Mouse (Mus musculus) Patski (cell line): ENCODE data around the gene Inpp5a. TPM values are rescaled to one million over a fixed set of nuclear protein-coding genes. Genes with fewer than 3 reads are reported as not detected.
A peak's percentile ranks its signal among the peaks of the same experiment; 100 is the strongest.

Source experiments
- ATAC-seq: fragments of 100-300 bp; one replicate; pipeline ENCODE4 v1.8.0; 2021
- CTCF ChIA-PET: fragments of 350-600 bp; sonication (Branson Sonifier 250); formaldehyde crosslinking; loops from one replicate; lab custom pipeline; 2022; ENCODE audit warnings: inconsistent platforms; lab: Charles Lee
- POLR2A ChIA-PET: fragments of 350-600 bp; sonication (Branson Sonifier 250); formaldehyde crosslinking; loops from one replicate; lab custom pipeline; 2022; ENCODE audit warnings: antibody characterized with exemption, inconsistent platforms; lab: Charles Lee
- DNase-seq: peaks from one replicate; pipeline ENCODE4 v3.0.0-alpha.2; 2011; ENCODE audit warnings: low read depth, low spot score
- H3K27me3 ChIP-seq: fragments of 371-371 bp; one replicate; pipeline ENCODE4 v1.5.1; 2021
- CTCF ChIP-seq: fragments of 100-300 bp; IDR thresholded peaks from one replicate; pipeline ENCODE4 v1.5.1; 2021
- in situ Hi-C: fragments of 300-500 bp; cut with MboI; formaldehyde crosslinking; loops from 3 replicates; pipeline ENCODE4 v1.11.1; 2018; ENCODE audit warnings: low pct_unique_long_range_greater_than_20kb, mixed read lengths
- polyA plus RNA-seq: library from polyadenylated mRNA; unstranded; gene quantifications from one replicate; pipeline ENCODE4 v1.2.3, GENCODE M21; 2021

Inpp5a gene
- polyA plus RNA-seq, 1 experiment from 2014 or later: 25.5 TPM

DNA sequence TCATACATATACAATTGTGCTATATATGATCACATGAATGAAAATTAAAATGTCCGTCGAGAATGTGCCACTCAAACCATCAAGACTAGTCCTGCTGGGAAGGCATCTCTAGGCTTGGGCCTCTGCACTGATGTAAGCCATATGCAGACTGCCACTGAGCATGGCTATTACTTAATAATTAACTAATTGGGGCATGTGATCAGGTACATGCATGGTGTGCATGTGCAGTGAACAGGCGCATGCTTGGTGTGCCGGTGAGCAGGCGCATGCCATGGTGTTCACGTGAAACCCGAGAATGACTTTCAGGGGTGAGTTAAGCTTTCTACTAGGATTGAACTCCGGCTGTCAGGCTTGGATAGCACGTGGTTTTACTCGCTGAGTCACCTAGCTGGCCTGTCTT is 170.8 kb downstream of the Inpp5a start:
- DNase-seq (no peak), ATAC-seq (peak; percentile 51)
- H3K27me3 ChIP-seq: no peaks in the 10 kb centered on the region
- in situ Hi-C loops: no loop called here
- TF ChIP-seq CTCF: no peak
- CTCF ChIA-PET: interaction anchor here (1.3 to 2.6 kb wide), 2 partner anchors 11 to 25 kb away, joined by 3 to 7 read pairs; no protein-coding TSS in a partner anchor
- POLR2A ChIA-PET: no interaction called here

GRCm38 (mm10) chr7:139563425-139563824 is 174.5 kb downstream of the Inpp5a start:
- POLR2A ChIA-PET: no interaction called here
- in situ Hi-C loops: no loop called here
- ATAC-seq (no peak), DNase-seq (no peak)
- H3K27me3 ChIP-seq: no peaks in the 10 kb centered on the region
- CTCF ChIA-PET: interaction anchor here (0.7 kb wide), 1 partner anchor 70 kb away, joined by 3 read pairs; no protein-coding TSS in a partner anchor
- TF ChIP-seq CTCF: no peak

DNA sequence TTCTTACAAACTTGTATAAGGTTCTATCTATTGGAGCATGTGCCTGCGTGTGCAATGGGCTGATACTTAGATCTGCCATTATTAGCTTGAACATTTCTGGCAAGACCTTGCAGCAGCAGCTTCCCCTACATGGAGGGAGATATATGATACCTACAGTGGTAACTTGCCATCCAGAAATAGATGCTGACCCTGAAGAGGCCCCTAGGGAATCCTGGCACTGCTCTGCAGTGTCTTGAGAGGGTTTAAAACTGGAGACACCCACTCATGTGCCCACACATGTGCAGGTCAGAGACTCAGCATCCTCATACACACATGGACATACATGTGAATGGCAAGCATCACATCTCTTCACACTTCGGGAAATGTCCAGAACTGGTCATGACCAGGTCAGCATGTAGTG is 175.3 kb downstream of the Inpp5a start:
- no peak for ATAC-seq
- H3K27me3 ChIP-seq: no peaks in the 10 kb centered on the region
- CTCF ChIA-PET: no interaction called here
- in situ Hi-C loops: no loop called here
- no peak for TF ChIP-seq CTCF
- POLR2A ChIA-PET: no interaction called here
- no peak for DNase-seq

- in situ Hi-C loops: no loop called here
- DNase-seq (no peak), ATAC-seq (no peak)
- ChIA-PET CTCF (no interaction called here), POLR2A (no interaction called here)
- TF ChIP-seq CTCF: no peak
- H3K27me3 ChIP-seq: no peaks in the 10 kb centered on the region
Observed at GRCm38 (mm10) chr7:139565998-139566397, 177.1 kb downstream of the Inpp5a start.

- in situ Hi-C loops: no loop called here
- TF ChIP-seq CTCF: no peak
- no peak for DNase-seq
- no peak for ATAC-seq
- POLR2A ChIA-PET: no interaction called here
- CTCF ChIA-PET: no interaction called here
- no peaks in the 10 kb centered on the region for H3K27me3 ChIP-seq
Observed at GRCm38 (mm10) chr7:139566533-139566932, 177.6 kb downstream of the Inpp5a start.

DNA sequence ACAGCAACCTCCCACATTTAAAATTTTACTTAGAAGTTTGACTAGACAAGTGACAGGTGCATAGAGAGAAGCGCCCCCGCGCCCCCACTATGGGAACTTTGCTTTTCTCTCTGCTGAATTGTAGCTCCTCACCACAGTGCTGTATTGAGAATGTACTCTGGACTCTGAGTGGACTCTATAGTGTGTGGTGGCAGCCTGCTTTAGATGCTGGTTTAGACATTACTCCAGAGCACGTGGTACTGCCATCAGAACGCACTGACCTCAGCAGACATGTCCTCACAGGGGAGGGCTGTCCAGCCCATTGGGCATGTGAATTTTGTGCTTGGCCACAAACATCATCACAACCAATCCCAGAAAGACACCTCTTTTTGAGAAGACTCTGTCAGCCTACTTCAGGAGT is 181.9 kb downstream of the Inpp5a start:
- ChIA-PET CTCF (no interaction called here), POLR2A (no interaction called here)
- no peak for ATAC-seq
- no peaks in the 10 kb centered on the region for H3K27me3 ChIP-seq
- DNase-seq: no peak
- in situ Hi-C loops: no loop called here
- no peak for TF ChIP-seq CTCF

DNA sequence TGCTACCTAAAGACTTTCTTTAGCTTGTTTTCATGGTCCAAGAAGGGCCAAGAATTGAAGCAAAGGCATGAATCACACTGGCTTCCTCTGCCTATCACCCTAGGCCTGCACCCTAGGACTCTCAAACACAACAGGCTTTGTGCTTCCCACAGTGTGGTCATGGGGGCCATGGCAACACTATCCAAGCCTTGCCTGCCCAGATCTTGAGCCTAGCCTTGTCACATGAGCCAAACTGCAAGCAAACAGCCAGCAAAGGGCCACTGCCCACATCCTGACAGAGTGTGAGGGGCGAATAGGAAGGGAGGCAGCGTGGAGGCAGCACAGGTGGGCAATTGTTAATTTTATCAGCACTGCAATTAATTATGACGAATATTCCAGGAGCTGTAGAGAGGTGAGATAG is 183.8 kb downstream of the Inpp5a start:
- in situ Hi-C loops: no loop called here
- DNase-seq (no peak), ATAC-seq (no peak)
- ChIA-PET CTCF (interaction anchor here (1.4 kb wide), 1 partner anchor 89 kb away, joined by 4 read pairs; no protein-coding TSS in a partner anchor), POLR2A (no interaction called here)
- H3K27me3 ChIP-seq: no peaks in the 10 kb centered on the region
- TF ChIP-seq CTCF: no peak

DNA sequence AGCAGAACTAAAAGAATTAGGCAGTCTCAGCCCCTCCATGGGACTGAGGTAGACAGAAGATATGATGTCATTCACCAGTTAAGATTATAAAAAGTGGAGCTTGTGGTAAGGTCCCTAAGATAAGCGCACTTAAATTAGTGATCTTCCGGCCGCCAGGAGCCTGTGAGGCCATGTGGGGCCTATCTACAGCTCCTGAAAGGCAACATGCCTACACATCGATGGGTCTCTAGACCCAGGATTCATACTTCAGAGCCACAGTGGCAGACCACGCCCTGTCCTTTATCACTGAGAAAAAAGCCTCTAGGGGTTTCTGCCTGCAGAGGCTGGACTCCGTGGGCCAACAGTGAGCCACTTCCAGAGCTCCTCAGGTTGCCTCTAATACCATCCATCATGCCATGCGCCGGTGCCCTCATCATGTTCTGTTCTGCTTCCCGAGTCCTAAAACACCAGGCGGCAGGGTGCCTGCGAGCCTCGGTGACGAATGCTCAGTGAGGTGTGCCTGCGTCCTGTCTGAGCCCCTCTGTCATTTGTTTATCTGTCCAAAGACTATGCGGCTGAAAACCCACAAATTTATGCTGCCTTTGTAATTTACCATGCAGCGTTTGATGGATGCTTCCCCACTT is 187.3 kb downstream of the Inpp5a start:
- ATAC-seq (peak; percentile 29), DNase-seq (no peak)
- POLR2A ChIA-PET: no interaction called here
- in situ Hi-C loops: no loop called here
- CTCF ChIA-PET: no interaction called here
- no peaks in the 10 kb centered on the region for H3K27me3 ChIP-seq
- no peak for TF ChIP-seq CTCF

DNA sequence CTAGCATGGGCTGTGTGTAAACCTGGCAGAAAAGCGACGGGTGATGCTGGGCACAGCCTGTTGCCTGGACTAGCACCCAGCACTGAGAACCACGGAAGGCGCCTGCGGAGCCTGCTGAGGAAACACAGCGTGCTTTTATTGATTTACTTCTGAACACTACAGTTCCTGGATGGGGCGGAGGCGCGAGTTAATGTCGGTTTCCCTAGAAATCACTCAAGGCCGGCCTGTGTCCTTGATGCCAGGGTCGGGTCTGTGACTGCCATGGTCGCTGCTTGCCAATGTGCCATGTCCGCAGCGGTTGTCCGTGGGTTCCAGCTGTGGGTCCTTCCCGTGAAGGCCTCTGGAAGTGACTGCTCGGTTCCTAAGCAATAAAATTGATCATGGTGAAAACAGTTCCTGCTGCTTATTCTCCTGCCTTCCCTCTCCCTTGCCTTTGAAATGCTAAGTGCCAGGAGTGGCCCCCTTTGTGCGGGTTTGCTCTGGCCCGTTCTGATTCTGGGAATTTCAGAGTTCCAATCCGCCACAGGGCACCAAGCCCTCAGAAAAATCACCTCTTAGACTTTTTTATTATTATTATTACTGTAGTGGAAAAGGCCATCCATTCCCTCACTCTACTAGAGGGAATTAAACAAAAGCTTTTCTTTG is 190.5 kb downstream of the Inpp5a start:
- in situ Hi-C loops: no loop called here
- ChIA-PET CTCF (no interaction called here), POLR2A (no interaction called here)
- no peak for TF ChIP-seq CTCF
- no peak for ATAC-seq
- H3K27me3 ChIP-seq: no peaks in the 10 kb centered on the region
- no peak for DNase-seq

- CTCF ChIA-PET: interaction anchor here (1.5 kb wide), 1 partner anchor 96 kb away, joined by 3 read pairs; no protein-coding TSS in a partner anchor
- TF ChIP-seq CTCF: no peak
- in situ Hi-C loops: loop anchor here (5.0 to 10.0 kb wide), 2 partner anchors 89 to 266 kb away; no protein-coding TSS in a partner anchor
- POLR2A ChIA-PET: no interaction called here
- H3K27me3 ChIP-seq: no peaks in the 10 kb centered on the region
- DNase-seq: no peak
- no peak for ATAC-seq
Observed at GRCm38 (mm10) chr7:139580851-139581775, 192.2 kb downstream of the Inpp5a start.
